Mouse (Mus musculus) midbrain, postnatal 0 days (tissue): Measurements from ENCODE around the gene Trappc6a. TPM values are rescaled to one million over a fixed set of nuclear protein-coding genes. Genes with fewer than 3 reads are reported as not detected.

ENCODE experiments used
- ATAC-seq: fragments of 200-750 bp; cut with Nextera tagmentation; 2 replicates; pipeline ENCODE4 v1.8.0; 2017; ENCODE audit warnings: moderate number of reproducible peaks, mild to moderate bottlenecking, moderate TSS enrichment, moderate library complexity; ENCODE audit not compliant: low FRiP score
- DNase-seq: peaks from one replicate; pipeline ENCODE4 v3.0.0-alpha.2; 2015; ENCODE audit warnings: low spot score
- H3K27ac ChIP-seq: fragments of 300-500 bp; sonication (generic); 2 replicates; pipeline ENCODE4 v1.5.1; 2014; ENCODE audit warnings: low read depth, mild to moderate bottlenecking, low read length, mixed read lengths
- H3K27me3 ChIP-seq: fragments of 300-500 bp; sonication (generic); 2 replicates; pipeline ENCODE4 v1.6.1; 2014; ENCODE audit warnings: low read length, control low read depth, mixed read lengths; ENCODE audit not compliant: insufficient read depth
- H3K36me3 ChIP-seq: fragments of 300-500 bp; sonication (generic); 2 replicates; pipeline ENCODE4 v1.6.1; 2014; ENCODE audit warnings: low read length, control low read depth, mixed read lengths; ENCODE audit not compliant: insufficient read depth
- H3K4me1 ChIP-seq: fragments of 300-500 bp; sonication (generic); 2 replicates; pipeline ENCODE4 v1.6.1; 2014; ENCODE audit warnings: mild to moderate bottlenecking, control low read depth, antibody characterized with exemption, low read length, mixed read lengths; ENCODE audit not compliant: insufficient read depth
- H3K4me2 ChIP-seq: fragments of 300-500 bp; sonication (generic); 2 replicates; pipeline ENCODE4 v1.6.1; 2014; ENCODE audit warnings: low read depth, mild to moderate bottlenecking, low read length, mixed read lengths; ENCODE audit not compliant: poor library complexity, severe bottlenecking
- H3K4me3 ChIP-seq: fragments of 300-500 bp; sonication (generic); 2 replicates; pipeline ENCODE4 v1.5.1; 2014; ENCODE audit warnings: low read depth, mild to moderate bottlenecking, low read length, moderate library complexity
- H3K9ac ChIP-seq: fragments of 300-500 bp; sonication (generic); replicated peaks from 2 replicates; pipeline ENCODE4 v1.6.1; 2014; ENCODE audit warnings: mild to moderate bottlenecking, low read length, moderate library complexity, mixed read lengths; ENCODE audit not compliant: poor library complexity, severe bottlenecking
- H3K9me3 ChIP-seq: fragments of 300-500 bp; sonication (generic); 2 replicates; pipeline ENCODE4 v1.6.1; 2016; ENCODE audit warnings: low read length, control low read depth
- CTCF ChIP-seq: IDR thresholded peaks from 2 replicates; pipeline ENCODE4 v1.5.1; 2016; ENCODE audit warnings: antibody characterized with exemption, mild to moderate bottlenecking
- WGBS: fragments of 180-500 bp; shearing (Covaris S2); extraction: QIAGEN DNeasy Blood & Tissue Kit; methylation state at CpG from one replicate; pipeline ENCODE4 v1.1.7; 2014; 5-methylcytosine and 5-hydroxymethylcytosine counted together
- polyA plus RNA-seq: library from polyadenylated mRNA; unstranded; fragments of >200 nt; fragmentation: Nextera tagmentation; extraction: Ambion mirVana; gene quantifications from 2 replicates; pipeline ENCODE4 v1.2.1, GENCODE M21; 2015
- total RNA-seq: library from RNA; depleted of rRNA; stranded (reverse); fragments of >200 nt; gene quantifications from 2 replicates; pipeline ENCODE4 v1.2.3, GENCODE M21; 2014

Gene Trappc6a
- total and polyA plus RNA-seq, 2 experiments from 2014 or later = 23.9 to 32.6 TPM

GRCm38 (mm10) chr7:19560491-19561260 is 52.5 kb downstream of the Trappc6a start:
- Histone ChIP-seq H3K27me3 (no peaks in the 10 kb centered on the region), H3K4me1 (peaks cover 13% of the 10 kb centered on the region)
- peak; percentile 34 for DNase-seq

GRCm38 (mm10) chr7:19561431-19561764 is 53.2 kb downstream of the Trappc6a start:
- H3K9ac ChIP-seq = peak overlapping the region; percentile 96
- no peaks in the 10 kb centered on the region for H3K27me3 ChIP-seq
- H3K4me1 ChIP-seq = peaks cover 13% of the 10 kb centered on the region
- peak overlapping the region; percentile 95 for H3K4me2 ChIP-seq
- H3K9me3 ChIP-seq = no peaks in the 10 kb centered on the region
- no peak for DNase-seq
- peak overlapping the region; percentile 90 for H3K4me3 ChIP-seq
- WGBS = under 1% methylated on average over 11 of the region's 11 CpGs
- H3K27ac ChIP-seq = peak overlapping the region; percentile 94
- peaks cover 21% of the 10 kb centered on the region for H3K36me3 ChIP-seq
- TF ChIP-seq CTCF = no peak
- no peak for ATAC-seq

More at GRCm38 (mm10) chr7:19560491-19561260, 52.5 kb downstream of the Trappc6a start:
- 11% methylated on average over 11 of the region's 11 CpGs for WGBS
- peak overlapping the region; percentile 96 for H3K9ac ChIP-seq
- no peak for ATAC-seq
- peaks cover 19% of the 10 kb centered on the region for H3K36me3 ChIP-seq
- TF ChIP-seq CTCF = no peak
- no peaks in the 10 kb centered on the region for H3K9me3 ChIP-seq
- peak overlapping the region; percentile 94 for H3K27ac ChIP-seq
- peak overlapping the region; percentile 95 for H3K4me2 ChIP-seq
- H3K4me3 ChIP-seq = peak overlapping the region; percentile 90

GRCm38 (mm10) chr7:19561765-19562642 is 53.8 kb downstream of the Trappc6a start:
- peaks cover 13% of the 10 kb centered on the region for H3K4me1 ChIP-seq
- peak overlapping the region; percentile 96 for H3K9ac ChIP-seq
- peak overlapping the region; percentile 94 for H3K27ac ChIP-seq
- no peak for TF ChIP-seq CTCF
- H3K27me3 ChIP-seq = no peaks in the 10 kb centered on the region
- H3K36me3 ChIP-seq = peaks cover 23% of the 10 kb centered on the region
- H3K4me3 ChIP-seq = peak overlapping the region; percentile 90
- H3K4me2 ChIP-seq = peak overlapping the region; percentile 95
- peak; percentile 87 for ATAC-seq
- peak; percentile 99 for DNase-seq
- no peaks in the 10 kb centered on the region for H3K9me3 ChIP-seq
- WGBS = under 1% methylated on average over 101 of the region's 102 CpGs

- no peaks in the 10 kb centered on the region for H3K27me3 ChIP-seq
- DNase-seq (peak; percentile 74), ATAC-seq (peak; percentile 33; the same call in 1 of the 2 replicates)
- H3K27ac ChIP-seq = peak within 1 kb of the TSS; percentile 94
- H3K4me2 ChIP-seq = peak within 1 kb of the TSS; percentile 95
- H3K36me3 ChIP-seq = peaks cover 22% of the 10 kb centered on the region
- WGBS = 2% methylated on average over 19 of the region's 19 CpGs
- peak within 1 kb of the TSS; percentile 96 for H3K9ac ChIP-seq
- H3K4me3 ChIP-seq = peak within 1 kb of the TSS; percentile 90
- peaks cover 13% of the 10 kb centered on the region for H3K4me1 ChIP-seq
- no peaks in the 10 kb centered on the region for H3K9me3 ChIP-seq
- no peak for TF ChIP-seq CTCF
Observed at GRCm38 (mm10) chr7:19562643-19563410, 54.6 kb downstream of the Trappc6a start, which contains the start of gene Ppp1r37. Gene Ppp1r37 (minus strand): TSS chr7:19563076.

- no peaks in the 10 kb centered on the region for H3K27me3 ChIP-seq
- TF ChIP-seq CTCF = no peak
- H3K27ac ChIP-seq = no peak overlapping the region
- ATAC-seq = no peak
- no peak overlapping the region for H3K4me2 ChIP-seq
- H3K36me3 ChIP-seq = peaks cover 20% of the 10 kb centered on the region
- no peaks in the 10 kb centered on the region for H3K9me3 ChIP-seq
- peaks cover 13% of the 10 kb centered on the region for H3K4me1 ChIP-seq
- no peak overlapping the region for H3K9ac ChIP-seq
- no peak for DNase-seq
- 85% methylated on average over 3 of the region's 3 CpGs for WGBS
- H3K4me3 ChIP-seq = no peak overlapping the region
Observed at GRCm38 (mm10) chr7:19563884-19564283, 55.7 kb downstream of the Trappc6a start.
